Mouse (Mus musculus) midbrain, embryonic 13.5 days (tissue): ENCODE data around the gene 1600014C10Rik. TPM values are rescaled to one million over a fixed set of nuclear protein-coding genes. Genes with fewer than 3 reads are reported as not detected.

Experiments
- ATAC-seq: fragments of 200-750 bp; cut with Nextera tagmentation; 2 replicates; pipeline ENCODE4 v1.8.0; 2017; ENCODE audit warnings: mild to moderate bottlenecking, moderate TSS enrichment, moderate library complexity
- H3K27ac ChIP-seq: fragments of 300-500 bp; sonication (generic); 2 replicates; pipeline ENCODE4 v1.5.1; 2015; ENCODE audit warnings: inconsistent platforms, mild to moderate bottlenecking, moderate library complexity
- H3K27me3 ChIP-seq: fragments of 300-500 bp; sonication (generic); 2 replicates; pipeline ENCODE4 v1.6.1; 2015; ENCODE audit warnings: mild to moderate bottlenecking, inconsistent platforms
- H3K36me3 ChIP-seq: fragments of 300-500 bp; sonication (generic); 2 replicates; pipeline ENCODE4 v1.6.1; 2015; ENCODE audit warnings: mild to moderate bottlenecking, inconsistent platforms
- H3K4me1 ChIP-seq: fragments of 300-500 bp; sonication (generic); replicated peaks from 2 replicates; pipeline ENCODE4 v1.6.1; 2015; ENCODE audit warnings: inconsistent platforms
- H3K4me2 ChIP-seq: fragments of 300-500 bp; sonication (generic); replicated peaks from 2 replicates; pipeline ENCODE4 v1.6.1; 2015; ENCODE audit warnings: moderate library complexity, mild to moderate bottlenecking, inconsistent platforms
- H3K4me3 ChIP-seq: fragments of 300-500 bp; sonication (generic); replicated peaks from 2 replicates; pipeline ENCODE4 v1.5.1; 2015; ENCODE audit warnings: mild to moderate bottlenecking, inconsistent platforms
- H3K9ac ChIP-seq: fragments of 300-500 bp; sonication (generic); replicated peaks from 2 replicates; pipeline ENCODE4 v1.6.1; 2015; ENCODE audit warnings: mild to moderate bottlenecking, inconsistent platforms
- H3K9me3 ChIP-seq: fragments of 300-500 bp; sonication (generic); 2 replicates; pipeline ENCODE4 v1.6.1; 2016; ENCODE audit warnings: mild to moderate bottlenecking, inconsistent platforms
- WGBS: fragments of 180-500 bp; shearing (Covaris S2); methylation state at CpG from one replicate; pipeline ENCODE4 v1.1.7; 2015; 5-methylcytosine and 5-hydroxymethylcytosine counted together
- polyA plus RNA-seq: library from polyadenylated mRNA; unstranded; fragments of >200 nt; fragmentation: Nextera tagmentation; extraction: Ambion mirVana; gene quantifications from 2 replicates; pipeline ENCODE4 v1.2.1, GENCODE M21; 2015

1600014C10Rik gene
- polyA plus RNA-seq, 1 experiment from 2014 or later: 21.7 TPM

- H3K9ac ChIP-seq: no peak overlapping the region
- H3K4me1 ChIP-seq: peaks cover 16% of the 10 kb centered on the region
- H3K9me3 ChIP-seq: no peaks in the 10 kb centered on the region
- WGBS: 85% methylated on average over 4 of the region's 4 CpGs
- no peak overlapping the region for H3K27ac ChIP-seq
- H3K4me3 ChIP-seq: no peak overlapping the region
- peaks cover 16% of the 10 kb centered on the region for H3K36me3 ChIP-seq
- no peak overlapping the region for H3K4me2 ChIP-seq
- no peaks in the 10 kb centered on the region for H3K27me3 ChIP-seq
- ATAC-seq: no peak
Measured at GRCm38 (mm10) chr7:38186861-38187260, 3.8 kb downstream of the 1600014C10Rik start.

GRCm38 (mm10) chr7:38187796-38188195 is 4.8 kb downstream of the 1600014C10Rik start:
- H3K9me3 ChIP-seq: no peaks in the 10 kb centered on the region
- H3K9ac ChIP-seq: no peak overlapping the region
- no peak overlapping the region for H3K27ac ChIP-seq
- no peaks in the 10 kb centered on the region for H3K27me3 ChIP-seq
- no peak overlapping the region for H3K4me3 ChIP-seq
- WGBS: 81% methylated on average over 4 of the region's 4 CpGs
- H3K4me1 ChIP-seq: peaks cover 15% of the 10 kb centered on the region
- peaks cover 16% of the 10 kb centered on the region for H3K36me3 ChIP-seq
- no peak overlapping the region for H3K4me2 ChIP-seq
- no peak for ATAC-seq

GRCm38 (mm10) chr7:38188281-38189075 is 5.5 kb downstream of the 1600014C10Rik start:
- ATAC-seq: no peak
- H3K27me3 ChIP-seq: no peaks in the 10 kb centered on the region
- 92% methylated on average over 8 of the region's 8 CpGs for WGBS
- H3K4me2 ChIP-seq: no peak overlapping the region
- H3K9ac ChIP-seq: no peak overlapping the region
- H3K36me3 ChIP-seq: peaks cover 16% of the 10 kb centered on the region
- H3K4me3 ChIP-seq: no peak overlapping the region
- H3K9me3 ChIP-seq: no peaks in the 10 kb centered on the region
- no peak overlapping the region for H3K27ac ChIP-seq
- H3K4me1 ChIP-seq: peaks cover 9% of the 10 kb centered on the region

- Histone ChIP-seq H3K36me3 (peaks cover 16% of the 10 kb centered on the region), H3K27ac (no peak overlapping the region), H3K9me3 (no peaks in the 10 kb centered on the region), H3K27me3 (no peaks in the 10 kb centered on the region), H3K4me3 (no peak overlapping the region), H3K4me1 (peaks cover 5% of the 10 kb centered on the region), H3K4me2 (no peak overlapping the region), H3K9ac (no peak overlapping the region)
- no peak for ATAC-seq
- 84% methylated on average over 15 of the region's 15 CpGs for WGBS
Measured at GRCm38 (mm10) chr7:38189136-38189982, 6.3 kb downstream of the 1600014C10Rik start.

- Histone ChIP-seq H3K4me1 (no peaks in the 10 kb centered on the region), H3K9ac (no peak overlapping the region), H3K27me3 (no peaks in the 10 kb centered on the region), H3K36me3 (peaks cover 23% of the 10 kb centered on the region), H3K4me3 (no peak overlapping the region), H3K27ac (no peak overlapping the region), H3K4me2 (no peak overlapping the region), H3K9me3 (no peaks in the 10 kb centered on the region)
- 91% methylated on average over 8 of the region's 8 CpGs for WGBS
- no peak for ATAC-seq
Measured at GRCm38 (mm10) chr7:38190056-38190835, 7.2 kb downstream of the 1600014C10Rik start.

- H3K9me3 ChIP-seq: no peaks in the 10 kb centered on the region
- H3K9ac ChIP-seq: no peak overlapping the region
- H3K27ac ChIP-seq: no peak overlapping the region
- peaks cover 26% of the 10 kb centered on the region for H3K36me3 ChIP-seq
- H3K4me1 ChIP-seq: no peaks in the 10 kb centered on the region
- 59% methylated on average over 8 of the region's 8 CpGs for WGBS
- no peaks in the 10 kb centered on the region for H3K27me3 ChIP-seq
- no peak; the same call in 1 of the 2 replicates for ATAC-seq
- no peak overlapping the region for H3K4me3 ChIP-seq
- H3K4me2 ChIP-seq: no peak overlapping the region
Measured at GRCm38 (mm10) chr7:38191146-38191545, 8.1 kb downstream of the 1600014C10Rik start.

GRCm38 (mm10) chr7:38191571-38191970 is 8.6 kb downstream of the 1600014C10Rik start:
- Histone ChIP-seq H3K4me3 (no peak overlapping the region), H3K4me1 (no peaks in the 10 kb centered on the region), H3K27ac (no peak overlapping the region), H3K9me3 (no peaks in the 10 kb centered on the region), H3K9ac (no peak overlapping the region), H3K4me2 (no peak overlapping the region), H3K36me3 (peaks cover 26% of the 10 kb centered on the region), H3K27me3 (no peaks in the 10 kb centered on the region)
- no peak for ATAC-seq
- 38% methylated on average over 10 of the region's 10 CpGs for WGBS

- Histone ChIP-seq H3K36me3 (peaks cover 5% of the 10 kb centered on the region; the same call in 1 of the 2 replicates), H3K4me2 (peak overlapping the region; percentile 63), H3K4me1 (peaks cover 7% of the 10 kb centered on the region), H3K27ac (peak overlapping the region; percentile 59; the same call in 1 of the 2 replicates), H3K4me3 (peak overlapping the region; percentile 40), H3K9ac (peak overlapping the region; percentile 63), H3K9me3 (no peaks in the 10 kb centered on the region; the same call in 1 of the 2 replicates), H3K27me3 (no peaks in the 10 kb centered on the region)
- ATAC-seq: no peak
- WGBS: 70% methylated on average over 8 of the region's 8 CpGs
Measured at GRCm38 (mm10) chr7:38199907-38200605, 17.0 kb downstream of the 1600014C10Rik start.

GRCm38 (mm10) chr7:38200606-38201289 is 17.7 kb downstream of the 1600014C10Rik start:
- H3K4me1 ChIP-seq: peaks cover 7% of the 10 kb centered on the region
- H3K36me3 ChIP-seq: 0 out of 2 replicates have a peak, but pooled peaks cover 2% of the 10 kb centered on the region
- no peaks in the 10 kb centered on the region; the same call in 1 of the 2 replicates for H3K9me3 ChIP-seq
- H3K27me3 ChIP-seq: no peaks in the 10 kb centered on the region
- peak; percentile 96 for ATAC-seq
- 1% methylated on average over 28 of the region's 28 CpGs for WGBS
- H3K9ac ChIP-seq: peak overlapping the region; percentile 63
- peak overlapping the region; percentile 40 for H3K4me3 ChIP-seq
- peak overlapping the region; percentile 63 for H3K4me2 ChIP-seq
- H3K27ac ChIP-seq: peak overlapping the region; percentile 59

- peak; percentile 47 for ATAC-seq
- Histone ChIP-seq H3K27ac (no peak overlapping the region), H3K27me3 (no peaks in the 10 kb centered on the region), H3K4me2 (peak overlapping the region; percentile 63), H3K36me3 (no peaks in the 10 kb centered on the region), H3K9ac (no peak overlapping the region), H3K4me3 (peak overlapping the region; percentile 40; the same call in 1 of the 2 replicates), H3K9me3 (no peaks in the 10 kb centered on the region; the same call in 1 of the 2 replicates), H3K4me1 (peaks cover 7% of the 10 kb centered on the region)
- WGBS: 44% methylated on average over 3 of the region's 3 CpGs
Measured at GRCm38 (mm10) chr7:38201290-38201658, 18.3 kb downstream of the 1600014C10Rik start.
